Mouse (Mus musculus): ENCODE results near the gene Gpbar1. TPM values are rescaled to one million over a fixed set of nuclear protein-coding genes. Genes with fewer than 3 reads are reported as not detected.
A peak's percentile ranks its signal among the peaks of the same experiment; 100 is the strongest.
"Not testable (repeated sequence)": the region's sequence is repeated elsewhere in the genome, so short reads cannot be mapped to it uniquely, and the experiment has no call there.

The Gpbar1 gene
- polyA plus RNA-seq, 2 experiments from 2014 or later = 0.32 TPM; not detected in 1

DNA sequence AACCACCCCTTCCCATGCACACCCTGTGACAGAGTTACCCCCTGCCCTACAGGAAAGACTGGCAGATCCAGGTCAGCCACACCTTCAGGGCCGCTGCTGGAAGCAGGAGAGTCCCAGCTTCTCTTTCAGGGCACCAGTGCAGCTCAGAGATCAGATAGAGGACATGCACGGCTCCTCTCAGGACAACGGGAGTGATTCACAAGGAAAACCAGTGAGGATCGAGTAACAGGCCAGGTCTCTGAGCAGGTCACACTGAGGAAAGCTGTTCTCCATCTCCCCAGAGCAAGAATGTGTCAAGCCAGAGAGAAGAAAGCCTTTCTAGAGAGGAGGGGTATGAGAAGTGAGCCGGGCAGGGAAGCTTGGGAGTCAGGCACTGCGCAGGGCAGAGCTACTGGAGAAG is 18.1 kb downstream of the Gpbar1 start:
- no peak for ATAC-seq

DNA sequence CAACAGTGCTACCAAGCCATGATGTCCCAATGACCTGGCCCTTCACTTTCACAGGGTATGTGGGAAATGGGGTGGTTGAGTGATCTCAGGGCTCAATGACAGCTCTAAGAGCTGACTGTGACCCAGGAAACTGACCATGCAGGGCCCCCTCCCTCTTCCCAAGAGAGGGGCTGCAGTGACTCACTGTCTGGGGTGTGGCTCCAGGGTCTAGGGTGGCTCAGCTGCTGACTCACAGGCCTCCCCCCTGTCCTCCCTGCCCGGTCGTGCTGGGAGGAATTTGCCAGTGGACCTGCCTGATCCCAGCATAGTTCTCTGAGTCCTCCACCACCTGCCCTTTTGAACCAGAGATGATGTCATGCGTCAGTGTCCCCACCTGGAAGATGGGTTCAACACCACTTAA is 18.9 kb downstream of the Gpbar1 start:
- ATAC-seq = no peak

DNA sequence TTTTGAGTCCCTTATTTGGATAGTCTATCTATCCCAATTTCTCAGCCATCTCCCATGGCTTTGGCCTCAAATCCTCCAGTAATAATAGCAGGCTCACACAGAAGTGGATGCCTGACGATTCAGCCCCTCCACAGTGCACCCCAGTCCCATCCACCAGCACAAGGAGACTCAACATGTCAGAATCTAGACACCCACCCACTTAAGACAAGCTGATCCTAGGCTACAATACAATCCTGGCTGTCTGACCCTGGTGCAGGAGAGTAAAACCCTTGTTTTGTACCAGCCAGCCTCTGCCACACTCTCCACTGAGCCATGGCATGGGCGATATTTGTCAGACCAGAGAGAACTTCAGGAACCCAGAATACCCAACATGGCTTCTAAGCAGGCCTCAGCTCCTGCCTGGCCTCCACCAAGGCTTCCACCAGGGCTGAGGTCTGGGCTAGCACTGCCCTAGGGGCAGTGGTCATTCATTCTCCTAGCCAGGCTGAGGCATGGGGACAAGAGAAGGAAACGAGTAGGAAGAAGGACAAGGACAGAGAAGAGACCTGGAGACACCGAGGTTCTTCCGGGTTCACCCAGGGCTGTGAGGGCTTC is 19.9 kb downstream of the Gpbar1 start:
- ATAC-seq = no peak

DNA sequence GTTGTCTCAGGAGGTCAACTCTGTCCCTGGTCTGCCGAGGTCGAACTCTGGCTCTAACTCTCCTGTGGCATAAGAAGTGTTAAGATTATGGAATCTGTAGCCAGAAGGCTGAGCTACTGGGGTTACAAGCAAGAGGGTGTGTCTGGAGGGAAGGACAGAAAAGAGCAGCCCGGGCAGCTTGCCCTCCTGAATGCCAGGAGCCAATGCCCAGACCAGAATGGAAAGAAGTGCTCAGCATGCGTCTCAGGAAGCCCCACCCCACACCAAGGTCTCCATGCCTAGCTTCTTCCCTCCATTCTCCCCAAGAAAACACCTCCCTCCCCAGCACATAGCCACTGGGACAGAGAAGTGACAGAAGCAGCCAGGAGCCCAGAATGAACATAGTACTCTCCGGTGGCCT is 20.6 kb downstream of the Gpbar1 start:
- no peak for ATAC-seq

DNA sequence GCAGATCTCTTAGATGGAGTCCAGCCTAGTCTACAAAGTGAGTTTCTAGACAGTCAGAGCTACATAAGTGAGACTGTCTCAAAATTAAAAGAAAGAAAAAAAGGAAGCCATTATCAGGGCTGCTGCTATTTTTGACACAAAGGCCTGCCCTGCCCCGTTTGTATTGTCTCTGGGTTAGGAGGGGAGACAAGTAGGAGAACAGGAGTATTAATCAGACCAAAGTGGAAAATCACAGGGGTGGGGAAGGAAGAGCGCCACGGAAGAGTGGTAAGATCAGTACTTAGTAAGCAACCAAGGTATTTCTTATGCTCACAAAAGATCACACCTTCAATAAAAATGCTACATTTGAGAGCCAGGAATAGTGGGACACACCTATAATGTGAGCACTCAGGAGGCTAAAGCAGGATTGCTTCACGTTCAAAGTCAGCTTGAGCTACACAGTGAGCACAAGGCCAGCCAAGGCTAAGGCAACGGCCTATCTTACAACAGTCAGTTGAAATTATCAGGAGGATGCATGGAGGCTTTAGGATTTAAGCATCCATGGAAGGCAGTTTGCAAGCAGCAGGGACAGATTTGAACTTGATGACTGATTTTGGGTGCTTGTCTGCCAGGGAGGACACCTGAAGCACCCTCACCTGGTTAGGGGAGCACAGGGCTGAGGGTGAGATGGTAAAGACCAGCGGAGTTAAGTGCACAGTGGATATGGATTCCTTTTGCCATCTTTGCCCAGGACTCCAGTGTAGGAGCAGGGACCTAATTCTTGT is 22.2 kb downstream of the Gpbar1 start:
- no peak for ATAC-seq

DNA sequence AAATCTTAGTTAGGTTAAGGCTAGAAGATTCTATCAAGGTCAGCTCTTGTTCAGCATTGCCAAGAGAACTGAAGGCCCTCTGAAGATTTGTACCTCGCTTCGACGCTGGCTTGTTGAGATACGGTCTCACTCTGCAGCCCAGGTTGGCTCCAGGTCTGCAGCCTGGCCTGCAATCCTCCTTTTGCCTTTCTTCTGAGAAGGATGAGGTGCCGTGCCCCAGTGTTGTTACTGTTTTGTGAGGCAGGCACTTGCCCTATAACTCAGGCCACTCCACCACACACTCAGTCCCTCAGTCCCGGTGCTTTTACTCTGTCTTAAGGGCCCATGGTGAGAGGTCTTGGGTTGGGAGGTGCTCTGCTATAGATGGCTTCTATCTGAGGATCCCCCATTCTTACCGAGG is 23.9 kb downstream of the Gpbar1 start:
- no peak for ATAC-seq

DNA sequence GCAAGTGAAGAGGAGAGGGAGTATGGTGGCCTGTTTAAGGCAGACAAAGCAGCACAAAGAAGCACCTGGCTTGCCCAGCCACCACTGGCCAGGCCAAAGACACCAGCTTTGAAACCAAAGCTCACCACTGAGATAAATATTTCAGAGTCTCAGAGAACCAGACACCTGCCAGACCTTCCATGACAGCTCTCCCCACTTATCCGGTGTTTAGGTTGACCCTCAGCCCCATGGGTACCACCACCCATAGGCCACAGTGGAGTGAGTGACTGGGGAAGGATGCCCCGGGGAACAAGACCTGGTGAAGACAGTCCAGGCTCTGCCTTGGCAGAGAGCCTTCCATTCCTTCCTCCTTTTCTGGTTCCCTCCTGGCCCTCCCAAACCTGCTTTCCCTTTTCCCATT is 24.5 kb downstream of the Gpbar1 start:
- ATAC-seq = no peak

DNA sequence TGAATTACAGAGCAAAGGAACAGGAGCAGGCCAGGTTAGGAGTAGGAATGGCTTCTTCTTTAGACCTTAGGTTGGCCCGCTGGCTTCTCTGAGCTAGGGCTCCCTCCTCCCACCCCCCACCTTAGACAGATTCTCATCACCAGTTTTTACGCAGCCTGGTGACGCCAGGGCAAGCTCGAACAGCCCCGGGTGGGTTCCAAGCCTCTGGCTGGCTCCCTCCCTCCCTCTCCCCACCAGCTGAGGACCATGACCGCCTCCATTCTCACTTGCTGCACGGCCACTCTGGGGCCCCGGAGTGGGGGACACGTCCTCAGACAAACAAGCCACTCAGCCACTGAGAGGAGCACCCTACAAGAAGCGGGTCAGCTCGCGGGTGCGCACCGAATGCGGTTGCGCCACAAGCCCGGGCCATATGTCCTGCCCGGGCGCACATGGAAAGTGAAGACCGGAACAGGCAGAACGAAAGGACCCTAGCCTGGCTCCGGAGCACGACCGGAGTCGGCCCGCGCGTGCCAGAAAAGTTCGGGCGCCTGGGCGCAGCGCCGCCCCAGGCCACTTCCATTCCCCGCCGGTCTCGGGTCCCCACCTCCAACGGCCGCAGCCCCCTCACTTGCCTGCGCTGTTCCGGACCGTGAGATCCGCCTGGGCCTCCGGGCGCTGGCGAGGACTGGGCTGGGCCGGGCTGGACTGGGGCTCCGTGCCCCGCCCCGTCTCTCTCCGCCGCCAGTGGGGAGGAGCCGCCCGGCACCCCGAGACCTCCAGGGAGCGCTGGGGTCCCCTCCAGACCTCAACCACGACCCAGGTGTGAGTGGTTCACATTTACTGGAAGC is 25.4 kb downstream of the Gpbar1 start:
- peak; percentile 56 for ATAC-seq

DNA sequence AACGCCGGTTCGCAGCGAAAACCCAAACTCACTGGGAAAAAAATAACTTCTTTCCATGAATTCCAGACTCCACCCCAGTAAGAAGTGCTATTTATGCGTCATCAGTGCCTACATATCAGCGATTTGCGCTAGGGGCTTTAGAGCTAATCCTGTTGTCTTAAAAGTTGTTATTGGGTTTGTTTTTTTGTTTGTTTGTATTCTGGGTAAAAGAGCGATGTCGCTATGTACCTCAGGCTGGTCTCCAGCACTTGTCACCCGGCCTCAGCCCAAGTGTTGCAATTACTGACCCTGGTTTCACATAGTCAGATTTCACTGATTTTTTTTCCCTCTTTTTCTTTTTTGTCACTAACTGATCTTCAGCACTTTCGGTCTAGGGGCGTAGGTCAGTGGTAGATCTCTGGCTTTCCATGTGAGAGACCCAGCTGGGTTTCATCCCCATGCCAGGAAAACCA is 26.0 kb downstream of the Gpbar1 start:
- ATAC-seq = no peak

DNA sequence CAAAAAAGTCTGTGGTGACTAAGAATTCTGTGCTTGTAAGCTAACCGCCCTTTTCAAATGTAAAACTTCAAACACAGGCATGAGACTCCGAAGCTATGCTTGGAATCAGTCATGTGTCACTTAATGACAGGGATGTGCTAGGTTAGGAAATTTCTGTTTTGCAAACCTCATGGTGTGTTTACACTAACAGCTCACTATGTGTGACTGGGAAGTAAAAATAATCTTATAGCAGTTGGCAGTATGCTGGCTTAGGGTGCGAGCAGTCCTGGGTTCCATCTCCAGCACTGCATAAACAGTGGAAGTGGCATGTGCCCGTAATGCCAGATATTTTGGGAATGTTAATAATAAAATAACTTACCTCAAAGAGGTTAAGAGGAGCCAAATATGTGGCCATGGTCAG is 26.6 kb downstream of the Gpbar1 start:
- no peak for ATAC-seq

DNA sequence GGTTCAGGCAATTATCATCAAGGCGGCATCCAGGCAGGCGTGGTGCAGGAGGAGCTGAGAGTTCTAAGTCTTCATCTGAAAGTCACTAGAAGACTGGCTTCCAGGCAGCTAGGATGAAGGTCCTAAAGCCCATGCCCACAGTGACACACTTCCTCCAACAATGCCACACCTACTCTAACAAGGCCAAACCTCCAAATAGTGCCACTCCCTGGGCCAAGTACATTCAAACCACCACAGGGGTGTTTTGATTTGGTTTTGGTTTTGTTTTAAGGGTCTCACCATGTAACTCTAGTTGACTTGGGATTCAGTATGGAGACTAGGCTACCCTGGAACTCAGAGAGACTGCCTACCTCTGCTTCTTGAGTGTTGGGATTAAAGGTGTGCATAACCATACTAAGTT is 27.2 kb downstream of the Gpbar1 start, which contains the start of gene Tmbim1:
TSS of gene Tmbim1 (minus strand) at position 101 of the 400 bp plus-strand sequence.
- no peak for ATAC-seq

DNA sequence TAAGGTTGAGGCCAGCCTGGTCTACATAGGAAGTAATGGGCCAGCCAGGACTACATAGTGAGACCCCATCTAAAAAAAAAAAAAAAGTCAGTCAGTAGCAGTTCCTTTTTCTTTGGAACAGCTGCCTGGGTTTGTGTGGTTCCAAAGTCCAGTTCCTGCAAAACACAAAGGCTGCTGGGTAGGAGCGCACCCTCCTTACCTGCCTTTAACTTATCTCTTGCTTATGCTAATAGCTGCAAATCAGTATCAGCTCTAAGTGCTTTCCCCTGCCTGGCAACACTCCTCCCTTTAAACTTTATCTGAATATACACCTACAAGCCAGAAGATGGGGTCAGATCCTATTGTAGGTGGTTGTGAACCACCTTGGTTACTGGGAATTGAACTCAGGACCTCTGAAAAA is 28.8 kb downstream of the Gpbar1 start:
- ATAC-seq = no peak

DNA sequence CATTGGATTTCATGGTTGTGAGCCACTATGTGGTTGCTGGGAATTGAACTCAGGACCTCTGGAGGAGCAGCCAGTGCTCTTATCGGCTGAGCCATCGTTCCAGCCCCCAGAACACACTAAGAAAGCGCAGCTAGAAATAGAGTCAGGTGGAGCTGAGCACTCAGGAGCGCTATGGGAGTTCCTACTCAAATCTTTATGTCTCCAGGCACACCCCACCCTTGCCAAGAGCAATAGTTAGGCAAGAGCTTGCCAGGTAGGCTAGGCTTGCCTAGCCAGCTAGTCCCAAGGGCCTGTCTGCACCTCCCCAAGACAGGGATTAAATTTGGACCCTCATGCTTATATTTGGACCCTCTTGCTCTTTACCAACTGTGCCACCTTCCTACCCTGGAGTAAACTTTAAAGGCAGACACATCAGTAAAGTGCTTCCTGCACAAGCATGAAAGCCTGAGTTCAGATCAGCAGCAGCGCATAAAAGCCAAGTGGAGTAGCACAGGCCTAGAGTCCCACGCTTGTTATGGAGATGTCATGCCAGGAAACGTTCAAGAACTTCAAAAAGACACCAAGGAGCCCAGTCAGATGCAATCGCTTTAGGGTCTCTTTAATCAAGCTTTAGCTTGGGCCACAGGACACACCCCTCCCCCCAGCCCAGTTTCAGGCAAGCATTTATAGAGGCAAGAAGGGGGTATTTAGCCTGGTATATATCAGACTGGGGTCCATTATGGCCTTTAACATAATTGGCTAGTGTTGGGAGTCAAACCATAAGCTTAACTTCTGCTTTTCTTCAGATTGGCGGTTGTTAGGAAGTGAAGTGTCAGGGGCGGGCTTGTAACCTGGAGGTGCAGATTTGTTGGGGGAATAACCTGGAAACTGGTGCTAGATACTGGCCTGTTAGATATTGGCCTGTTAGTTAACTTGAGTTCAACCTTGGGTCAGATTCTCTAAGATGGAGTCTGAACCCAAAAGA is 29.9 kb downstream of the Gpbar1 start:
- no peak for ATAC-seq

DNA sequence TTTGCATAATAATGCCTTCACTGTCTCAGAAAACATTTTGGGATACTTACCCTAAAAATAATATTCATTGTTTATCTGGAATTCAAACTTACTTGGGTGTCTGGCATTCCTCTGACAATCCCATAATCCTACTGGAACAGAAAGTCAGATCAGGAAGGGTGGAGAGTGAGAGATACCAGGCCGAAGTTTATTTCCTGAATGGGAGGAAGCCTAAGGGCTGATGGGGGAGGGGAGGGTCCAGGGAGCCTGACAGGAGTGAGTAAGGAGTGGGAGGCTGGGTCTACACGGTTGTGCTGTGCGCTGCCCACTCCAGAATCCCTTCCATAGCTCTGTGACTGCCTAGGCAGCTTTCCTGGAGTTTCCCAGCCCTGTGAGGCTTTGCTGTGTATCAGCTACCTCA is 31.4 kb downstream of the Gpbar1 start:
- no peak for ATAC-seq

DNA sequence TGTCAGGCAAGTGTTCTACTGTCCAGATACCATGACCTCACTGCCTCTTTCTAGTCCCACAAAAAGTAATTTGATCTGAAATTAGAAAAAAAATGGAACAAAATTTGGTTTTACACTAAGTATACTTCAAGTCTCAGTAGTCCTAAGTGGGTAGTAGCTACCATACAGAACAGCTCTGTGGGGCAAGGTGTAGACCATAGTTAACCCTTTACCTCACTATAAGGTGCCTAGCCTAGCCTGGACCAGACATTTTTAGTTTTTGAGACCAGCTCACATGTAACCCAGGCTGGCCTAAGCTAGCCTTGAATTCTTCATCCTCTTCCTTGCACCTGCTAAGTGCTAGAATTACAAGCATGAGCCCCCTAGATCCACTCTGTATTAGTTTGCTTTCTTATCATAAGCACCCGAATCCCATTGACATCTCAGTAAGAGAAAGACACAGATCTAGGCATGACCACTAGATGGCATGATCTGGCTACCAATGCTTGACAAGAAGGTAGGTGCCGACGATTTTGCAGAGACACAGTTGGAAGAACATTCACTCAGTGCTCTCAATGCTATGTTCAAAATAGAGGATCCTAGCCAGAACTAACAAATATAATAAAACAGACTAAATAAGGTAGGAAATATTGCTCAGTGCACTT is 34.8 kb downstream of the Gpbar1 start:
- ATAC-seq = peak; percentile 84

DNA sequence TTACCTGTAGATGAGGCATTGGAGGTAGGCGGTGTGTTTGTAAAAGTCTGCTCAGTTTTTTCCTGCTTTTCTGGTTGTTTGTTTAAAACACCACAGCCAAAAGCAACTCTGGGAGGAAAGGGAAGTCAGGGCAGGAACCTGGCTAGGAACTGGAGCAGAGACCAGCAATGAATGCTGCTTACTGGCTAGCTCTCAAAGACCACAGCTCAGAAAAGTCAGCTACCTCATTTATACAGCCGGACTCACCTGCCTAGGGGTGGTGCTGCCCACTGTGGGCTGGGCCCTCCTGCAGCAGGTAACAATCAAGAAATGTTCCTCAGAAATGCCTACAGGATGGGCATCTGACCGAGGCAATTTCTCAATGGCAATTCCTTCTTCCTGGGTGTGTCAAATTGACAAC is 36.4 kb downstream of the Gpbar1 start:
- ATAC-seq = no peak

DNA sequence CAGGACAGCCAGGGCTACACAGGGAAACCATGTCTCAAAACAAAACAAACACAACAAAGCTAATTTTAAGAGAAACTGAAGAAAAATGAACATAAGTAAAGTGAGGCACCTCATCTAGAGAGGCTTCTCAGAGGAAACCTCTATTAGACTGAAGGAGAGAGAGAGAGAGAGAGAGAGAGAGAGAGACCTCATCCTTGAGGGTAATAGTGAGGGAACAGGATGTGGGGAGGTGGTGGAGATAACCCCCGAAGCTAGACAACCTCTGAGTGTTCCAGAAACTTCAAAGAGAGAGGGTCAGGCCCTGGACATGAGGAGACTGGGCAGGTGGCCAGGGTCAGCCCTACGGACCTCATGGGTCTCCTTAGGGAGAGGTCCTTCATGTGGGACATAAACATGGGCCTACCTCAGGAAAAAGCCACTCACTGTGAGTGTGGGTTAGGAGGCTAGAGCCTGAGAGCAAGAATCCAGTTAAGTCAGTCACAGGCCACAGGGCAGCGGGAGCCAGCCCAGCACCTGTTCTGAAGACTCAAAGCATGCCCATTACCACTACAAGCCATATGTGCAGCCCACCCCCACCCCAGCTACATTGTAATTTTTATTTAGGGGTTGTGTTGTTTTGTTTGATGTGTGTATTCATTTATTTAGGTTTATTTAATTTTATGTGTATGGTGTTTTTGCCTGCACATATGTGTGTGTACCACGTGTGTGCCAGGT is 37.9 kb downstream of the Gpbar1 start:
- peak; percentile 64 for ATAC-seq

DNA sequence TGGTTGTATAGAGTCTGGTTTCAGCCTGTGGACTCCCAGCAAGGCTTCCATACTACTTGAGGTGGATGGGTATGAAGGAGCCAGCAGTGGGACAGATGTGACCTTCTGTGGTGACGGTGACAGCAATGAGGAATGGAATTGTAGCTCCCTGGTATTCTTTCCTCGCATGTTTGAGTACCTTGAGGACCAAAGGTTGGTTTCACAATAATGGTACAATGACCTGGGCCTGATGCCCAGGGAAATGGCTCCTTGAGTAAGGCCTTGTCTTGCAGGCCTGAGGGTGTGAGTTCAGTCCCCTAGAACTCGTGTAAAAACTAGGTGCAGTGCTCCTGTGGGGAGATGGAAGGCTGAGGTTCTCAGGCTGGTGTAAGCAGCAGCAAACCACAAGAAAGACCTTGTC is 40.4 kb downstream of the Gpbar1 start:
- ATAC-seq = no peak

DNA sequence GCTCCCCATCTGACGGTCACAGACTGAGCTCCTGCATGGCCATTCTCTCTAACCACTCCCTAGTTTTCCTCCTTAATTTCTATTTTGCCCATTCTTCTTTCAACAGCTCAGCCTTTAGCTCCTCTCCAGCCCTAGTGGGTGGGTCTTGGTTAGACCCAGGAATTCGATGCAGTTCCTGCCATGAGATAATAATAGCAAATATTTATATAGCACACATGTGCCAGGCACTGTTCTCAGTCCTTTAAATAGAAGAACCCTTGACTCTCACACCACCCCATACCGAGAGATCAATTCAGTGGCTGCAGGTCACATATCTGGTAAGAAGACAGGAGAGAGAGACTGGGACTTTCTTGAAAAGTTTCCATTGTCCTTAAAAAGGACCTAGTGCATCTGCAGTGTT is 43.0 kb downstream of the Gpbar1 start:
- ATAC-seq = no peak

DNA sequence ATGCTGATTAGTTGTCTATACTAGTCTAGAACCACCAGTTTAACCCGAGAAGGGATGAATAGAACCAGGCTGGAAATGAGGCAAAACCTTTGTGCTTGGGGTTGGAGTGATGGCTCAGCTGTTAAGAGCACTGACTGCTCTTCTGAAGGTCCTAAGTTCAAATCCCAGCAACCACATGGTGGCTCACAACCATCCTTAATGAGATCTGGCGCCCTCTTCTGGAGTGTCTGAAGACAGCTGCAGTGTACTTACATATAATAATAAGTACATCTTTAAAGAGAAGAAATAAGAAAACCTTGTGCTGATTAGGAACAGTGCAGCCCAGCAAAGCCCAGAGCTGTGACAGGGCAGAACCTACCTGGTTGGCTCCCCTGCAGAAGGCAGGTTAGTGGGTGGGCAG is 48.6 kb downstream of the Gpbar1 start:
- not testable (repeated sequence) for ATAC-seq

Measured in activated CD4-positive, CD25-positive, alpha-beta regulatory T cell, adult 4 months (primary cell).